In the genomic region with DNA sequence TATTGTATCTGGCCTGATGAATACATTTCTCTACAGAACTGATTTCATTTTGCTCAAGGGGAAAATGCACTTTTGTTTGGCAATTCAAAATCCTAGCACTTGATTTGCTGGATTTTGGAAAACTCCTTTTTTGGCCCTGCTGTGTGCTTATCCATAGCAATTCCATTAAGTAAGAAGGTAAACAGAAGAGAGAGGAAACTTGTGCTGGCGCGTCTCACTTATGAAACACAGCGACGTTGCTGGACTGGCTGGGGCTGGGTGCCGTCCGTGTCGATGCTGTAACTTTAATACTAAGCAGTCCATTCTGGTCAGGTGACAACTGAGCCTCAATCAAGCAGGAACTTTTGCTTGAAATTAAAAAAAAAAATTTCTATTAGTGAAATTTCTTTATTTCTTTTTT, we compare ENCODE assay signal across 8 mouse cellular contexts. TPM values are rescaled to one million over a fixed set of nuclear protein-coding genes. Genes with fewer than 3 reads are reported as not detected.
DNase-seq lines count a peak whose midpoint lies in the region; ATAC-seq and TF ChIP-seq lines count a peak whose summit lies in the region.

No protein-coding gene starts in this region.

- peak overlapping the region; percentile 68 for H3K27ac ChIP-seq in layer of hippocampus, adult 2 months
- no peak overlapping the region for H3K27ac ChIP-seq in embryonic facial prominence, embryonic 10.5 days (replicated peaks)
- H3K27ac ChIP-seq in heart, embryonic 16.5 days (ENCODE audit: low read length) = peak overlapping the region; percentile 76

- no peaks in the 10 kb centered on the region for H3K9me3 ChIP-seq in embryonic facial prominence, embryonic 10.5 days
- H3K9me3 ChIP-seq in heart, embryonic 16.5 days (replicated peaks; ENCODE audit: control insufficient read depth, low read length) = no peaks in the 10 kb centered on the region

- H3K4me3 ChIP-seq in layer of hippocampus, adult 2 months = peak overlapping the region; percentile 12
- H3K4me3 ChIP-seq in embryonic facial prominence, embryonic 10.5 days = no peak overlapping the region
- H3K4me3 ChIP-seq in heart, embryonic 16.5 days (ENCODE audit: low read length) = no peak overlapping the region

- H3K27me3 ChIP-seq in embryonic facial prominence, embryonic 10.5 days (replicated peaks; ENCODE audit: low read depth, poor library complexity, severe bottlenecking) = no peaks in the 10 kb centered on the region
- no peaks in the 10 kb centered on the region for H3K27me3 ChIP-seq in heart, embryonic 16.5 days (ENCODE audit: control insufficient read depth, insufficient read depth, low read length)

- no peak overlapping the region for H3K9ac ChIP-seq in heart, embryonic 16.5 days (ENCODE audit: low read length)

- TF ChIP-seq CTCF in layer of hippocampus, adult 2 months (conservative IDR thresholded peaks at IDR 0.05) = no peak

- H3K36me3 ChIP-seq in embryonic facial prominence, embryonic 10.5 days (replicated peaks) = peaks cover 39% of the 10 kb centered on the region
- peaks cover 40% of the 10 kb centered on the region for H3K36me3 ChIP-seq in heart, embryonic 16.5 days (ENCODE audit: control insufficient read depth, insufficient read depth)

- no peak for ATAC-seq in heart, embryonic 16.5 days (replicated peaks; ENCODE audit: extremely low read depth, insufficient read depth, low FRiP score)

- peak overlapping the region; percentile 29; the same call in 1 of the 2 replicates for H3K4me2 ChIP-seq in heart, embryonic 16.5 days (ENCODE audit: low read depth, low read length)

- 4% methylated on average over 7 of the region's 7 CpGs for WGBS in embryonic facial prominence, embryonic 10.5 days
- 7% methylated on average over 7 of the region's 7 CpGs for WGBS in heart, embryonic 16.5 days

- no peak for DNase-seq in layer of hippocampus, adult 2 months (ENCODE audit: low spot score in 2 of 2)
- DNase-seq in layer of hippocampus, adult 9-11 months = no peak
- DNase-seq in embryonic facial prominence, embryonic 10.5 days (ENCODE audit: low spot score) = peak; percentile 36
- peak; percentile 63 to 71 for DNase-seq in lung, postnatal 4 days
- DNase-seq in thymus, postnatal 0 days (ENCODE audit: low spot score) = no peak
- DNase-seq in cerebellum, postnatal 36 days = no peak
- DNase-seq in thymus, postnatal 14 days = no peak

- peaks cover 27% of the 10 kb centered on the region for H3K4me1 ChIP-seq in embryonic facial prominence, embryonic 10.5 days
- H3K4me1 ChIP-seq in heart, embryonic 16.5 days (ENCODE audit: control insufficient read depth, insufficient read depth, low read length) = peaks cover 33% of the 10 kb centered on the region

RNA-seq across cellular contexts. Expression of gene Klf6, which starts 8.6 kb away (rescaled TPM):
- 10 to 100 TPM; 25.0 to 27.3 TPM for total RNA-seq in layer of hippocampus, adult 2 months (2021)
- 39.5 and 43.2 TPM in 2 replicates for polyA plus RNA-seq in embryonic facial prominence, embryonic 10.5 days (2016; fragmentation: Nextera tagmentation; extraction: Ambion mirVana)
- polyA plus RNA-seq in heart, embryonic 16.5 days (2015; fragmentation: Nextera tagmentation; extraction: Ambion mirVana) = 77.1 and 87.5 TPM in 2 replicates
- polyA plus RNA-seq in thymus, postnatal 0 days (2015; fragmentation: Nextera tagmentation; extraction: Ambion mirVana) = 61.2 and 74.9 TPM in 2 replicates

Comparison
In these comparisons a context has a peak if more than half of its experiments do, and no peak if none do; other contexts are left out.
1. DNase-seq: peak in embryonic facial prominence, embryonic 10.5 days (single experiment) and lung, postnatal 4 days (2 of 2); none in layer of hippocampus, adult 2 months (0 of 2), layer of hippocampus, adult 9-11 months (single experiment), thymus, postnatal 0 days (single experiment), cerebellum, postnatal 36 days (0 of 2) and thymus, postnatal 14 days (single experiment).